Mouse (Mus musculus) E14TG2a.4 (cell line): ENCODE data around the gene Ddb2.

Source experiments
- H3K27me3 ChIP-seq: 2 replicates; pipeline ENCODE4 v1.6.1; 2014; ENCODE audit warnings: low read length, control low read depth; ENCODE audit not compliant: insufficient read depth
- H3K36me3 ChIP-seq: 2 replicates; pipeline ENCODE4 v1.6.1; 2014; ENCODE audit warnings: low read length, control low read depth; ENCODE audit not compliant: insufficient read depth
- H3K4me1 ChIP-seq: replicated peaks from 2 replicates; pipeline ENCODE4 v1.6.1; 2014; ENCODE audit warnings: low read depth, low read length, control low read depth
- H3K4me3 ChIP-seq: replicated peaks from 2 replicates; pipeline ENCODE4 v1.5.1; 2014; ENCODE audit warnings: mild to moderate bottlenecking, low read length
- H3K9me3 ChIP-seq: 2 replicates; pipeline ENCODE4 v1.6.1; 2014; ENCODE audit warnings: low read length, control low read depth
- CTCF ChIP-seq: conservative IDR thresholded peaks from 2 replicates; pipeline ENCODE4 v1.5.1; 2014; ENCODE audit warnings: low read length
- NANOG ChIP-seq: IDR thresholded peaks from 2 replicates; pipeline ENCODE4 v1.6.1; 2014; ENCODE audit warnings: borderline replicate concordance, low read length, mixed read lengths
- POU5F1 ChIP-seq: IDR thresholded peaks from 2 replicates; pipeline ENCODE4 v1.6.1; 2014; ENCODE audit warnings: low read length, borderline replicate concordance

Gene Ddb2

DNA sequence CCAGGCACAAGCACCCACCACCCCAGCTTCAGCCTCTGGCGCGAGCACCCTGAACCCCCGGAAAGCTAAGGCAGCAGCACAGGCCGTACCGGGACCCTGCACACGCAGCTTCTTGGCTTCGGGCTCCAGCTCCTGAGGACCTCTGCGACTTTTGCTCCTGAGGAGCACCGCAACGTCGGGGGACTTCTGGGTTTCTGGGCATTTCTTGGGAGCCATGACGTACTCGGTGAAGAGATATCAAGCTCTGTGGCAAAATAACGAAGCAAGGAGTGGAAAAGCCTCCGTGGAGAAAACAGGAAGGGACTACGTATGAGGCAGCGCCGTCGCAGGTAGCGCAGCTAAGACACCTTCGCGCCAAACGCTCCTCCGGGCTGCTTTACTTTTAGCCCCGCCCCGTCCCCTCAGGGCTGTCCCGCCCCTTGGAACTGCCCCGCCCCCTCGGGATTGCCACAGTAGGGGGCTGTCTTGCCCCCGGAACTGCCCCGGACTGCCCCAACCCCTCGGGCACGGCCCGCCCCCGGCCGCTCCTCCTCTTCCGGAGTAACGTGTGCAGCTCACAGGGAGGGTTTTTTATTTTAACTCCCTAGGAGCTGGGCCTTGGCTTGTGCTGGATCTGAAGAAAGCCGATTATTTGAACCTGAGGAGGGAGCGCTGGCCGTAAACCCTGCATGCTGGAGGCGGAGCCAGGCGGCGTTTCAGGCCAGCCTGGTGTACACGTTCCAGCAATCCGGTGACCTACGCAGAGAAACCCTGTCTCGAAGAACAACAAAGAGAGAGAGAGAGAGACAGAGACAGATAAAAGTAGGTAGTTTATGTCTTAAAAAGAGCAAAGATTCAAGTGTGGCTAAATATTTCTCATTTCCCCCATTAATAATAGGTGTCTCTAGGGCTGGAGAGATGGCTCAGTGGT, at the start of gene Ddb2:
TSS of gene Ddb2 (minus strand) at position 382 of the 910 bp plus-strand sequence.
- Histone ChIP-seq H3K36me3 (peaks cover 16% of the 10 kb centered on the region), H3K4me1 (peaks cover 8% of the 10 kb centered on the region), H3K27me3 (no peaks in the 10 kb centered on the region), H3K9me3 (no peaks in the 10 kb centered on the region), H3K4me3 (peak within 1 kb of the TSS; percentile 87)
- TF ChIP-seq NANOG (no peak), CTCF (no peak; the same call in 1 of the 2 replicates), POU5F1 (no peak)

DNA sequence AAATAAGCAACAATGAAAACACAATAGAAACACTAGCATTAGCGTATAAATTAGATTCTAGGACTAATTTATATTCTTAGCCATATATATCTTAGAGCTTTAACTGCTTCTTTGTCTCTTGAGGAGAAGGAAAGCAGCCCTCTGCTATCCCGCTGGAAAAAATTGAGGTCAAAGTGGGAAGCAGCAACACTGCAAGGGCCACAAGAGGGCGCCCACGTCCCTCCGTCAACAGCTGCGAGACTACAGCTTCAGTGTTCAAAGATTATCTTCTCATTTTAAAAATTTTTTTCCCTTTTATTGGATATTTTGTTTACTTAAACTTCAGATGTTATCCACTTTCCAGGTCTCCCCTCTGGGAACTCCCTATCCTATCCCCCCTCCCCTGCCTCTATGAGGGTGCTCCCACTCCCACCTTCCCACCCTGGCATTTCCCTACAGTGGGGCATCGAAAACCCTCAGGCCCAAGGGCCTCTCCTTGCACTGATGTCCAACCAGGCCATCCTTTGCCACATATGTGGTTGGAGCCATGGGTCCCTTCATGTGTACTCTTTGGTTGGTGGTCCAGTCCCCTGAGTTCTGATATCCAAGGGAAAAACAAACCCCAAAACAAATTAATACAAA, 49.2 kb upstream of the Ddb2 start:
- Histone ChIP-seq H3K4me1 (peaks cover 21% of the 10 kb centered on the region), H3K27me3 (no peaks in the 10 kb centered on the region), H3K36me3 (no peaks in the 10 kb centered on the region), H3K9me3 (no peaks in the 10 kb centered on the region), H3K4me3 (no peak overlapping the region)
- TF ChIP-seq POU5F1 (no peak), CTCF (peak; percentile 85)

DNA sequence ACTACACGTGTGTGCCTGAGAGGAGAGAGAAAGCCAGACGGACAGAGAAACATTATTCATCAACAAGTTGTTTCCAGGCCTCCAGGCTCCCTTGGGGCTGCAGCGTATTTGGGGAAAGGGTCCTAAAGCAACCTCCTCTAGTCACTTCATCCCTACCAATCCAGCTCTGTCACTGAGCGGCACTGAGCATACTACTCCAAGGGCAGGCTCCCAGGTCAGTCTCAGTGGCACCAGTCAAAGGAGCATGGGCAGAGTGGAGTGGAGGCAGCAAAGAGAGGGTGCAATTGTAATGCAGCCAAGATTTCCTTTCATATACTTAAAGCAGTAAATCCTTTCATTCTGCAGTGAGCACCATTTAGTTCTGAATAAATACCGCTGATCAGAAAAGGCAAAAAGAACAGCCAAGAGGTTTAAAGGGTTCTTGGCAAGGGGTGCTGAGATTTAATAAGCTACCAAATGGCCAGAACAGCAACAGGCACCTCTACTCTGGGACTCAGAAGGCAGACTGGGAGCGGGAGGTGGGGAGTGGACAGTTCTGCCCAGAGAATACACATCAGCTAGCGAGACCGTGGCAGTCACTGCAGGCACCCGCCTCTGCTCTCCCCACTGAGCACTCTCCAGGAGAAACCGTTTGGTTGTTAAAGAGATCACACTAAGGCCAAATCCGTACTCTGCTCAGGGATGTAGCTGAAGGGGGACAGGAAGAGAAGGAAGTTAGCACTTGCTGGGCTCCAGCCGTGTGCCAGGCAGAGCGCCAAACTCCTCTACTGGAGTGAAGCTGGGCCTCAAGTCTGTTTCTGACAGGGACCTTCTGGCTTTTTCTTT, 47.8 kb upstream of the Ddb2 start:
- H3K9me3 ChIP-seq = no peaks in the 10 kb centered on the region
- TF ChIP-seq POU5F1 (no peak), CTCF (no peak), NANOG (no peak)
- H3K36me3 ChIP-seq = no peaks in the 10 kb centered on the region
- H3K27me3 ChIP-seq = no peaks in the 10 kb centered on the region
- no peak overlapping the region for H3K4me3 ChIP-seq
- peaks cover 18% of the 10 kb centered on the region for H3K4me1 ChIP-seq

GRCm38 (mm10) chr2:91283972-91284371, 47.2 kb upstream of the Ddb2 start:
- no peak overlapping the region for H3K4me3 ChIP-seq

GRCm38 (mm10) chr2:91281366-91281765, 44.6 kb upstream of the Ddb2 start:
- Histone ChIP-seq H3K4me3 (no peak overlapping the region), H3K9me3 (no peaks in the 10 kb centered on the region), H3K27me3 (no peaks in the 10 kb centered on the region), H3K4me1 (peaks cover 25% of the 10 kb centered on the region), H3K36me3 (peaks cover 21% of the 10 kb centered on the region)
- TF ChIP-seq POU5F1 (no peak), CTCF (no peak), NANOG (no peak)

More at GRCm38 (mm10) chr2:91283972-91284371, 47.2 kb upstream of the Ddb2 start:
- H3K27me3 ChIP-seq = no peaks in the 10 kb centered on the region
- TF ChIP-seq NANOG (no peak), POU5F1 (no peak), CTCF (no peak)
- no peaks in the 10 kb centered on the region for H3K9me3 ChIP-seq
- peaks cover 24% of the 10 kb centered on the region for H3K4me1 ChIP-seq
- no peaks in the 10 kb centered on the region for H3K36me3 ChIP-seq

DNA sequence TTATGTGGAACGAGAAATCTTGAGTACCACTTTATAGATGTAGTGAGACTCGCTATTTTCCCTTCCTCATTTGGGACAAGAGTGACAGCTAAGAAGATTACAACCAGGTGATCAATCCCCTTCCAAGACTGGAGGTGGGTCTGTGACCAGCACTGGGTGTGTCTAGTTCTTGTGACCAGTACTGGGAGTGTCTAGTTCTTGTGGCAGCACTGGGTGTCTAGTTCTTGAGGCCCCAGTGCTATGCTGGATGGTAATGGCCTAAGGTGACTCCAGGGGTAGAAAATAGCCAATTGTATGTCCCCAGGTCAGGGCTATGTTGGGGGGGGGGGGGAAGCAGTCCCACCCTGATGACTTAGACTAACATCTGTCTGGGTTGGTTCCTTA, 42.6 kb upstream of the Ddb2 start:
- Histone ChIP-seq H3K27me3 (no peaks in the 10 kb centered on the region), H3K36me3 (peaks cover 41% of the 10 kb centered on the region), H3K4me3 (no peak overlapping the region), H3K4me1 (peaks cover 23% of the 10 kb centered on the region), H3K9me3 (no peaks in the 10 kb centered on the region)
- no peak for TF ChIP-seq POU5F1
- no peak for TF ChIP-seq NANOG
- TF ChIP-seq CTCF = no peak

DNA sequence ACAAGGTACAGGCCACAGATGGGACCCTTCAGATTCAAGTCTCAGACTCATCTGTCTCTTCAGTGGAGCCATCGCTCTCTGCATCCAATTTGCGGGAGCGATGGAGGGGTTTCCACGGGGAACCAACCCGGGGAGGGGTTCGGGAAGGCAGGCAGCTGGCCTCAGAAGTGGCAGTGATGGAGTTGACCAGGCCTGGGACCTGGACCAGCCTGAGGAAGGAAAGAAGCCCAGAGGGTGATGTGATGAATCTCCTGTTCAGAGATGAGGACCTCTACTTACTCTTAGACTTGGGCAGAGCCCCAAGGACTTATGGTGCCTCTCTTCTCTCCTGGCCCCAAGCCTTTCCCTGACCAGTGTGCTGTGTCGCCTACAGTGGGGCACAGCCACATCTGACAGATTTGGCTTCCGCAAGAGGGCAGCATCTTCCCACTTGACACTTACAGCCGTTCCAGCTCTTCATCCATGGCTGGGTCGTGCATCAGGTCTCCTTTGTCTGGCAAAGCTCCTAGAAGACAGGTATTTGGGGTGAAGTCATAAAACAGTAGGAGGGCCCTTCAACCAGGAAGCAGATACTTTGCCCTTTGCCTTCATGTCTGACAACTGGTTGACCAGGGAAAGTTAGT, 42.1 kb upstream of the Ddb2 start:
- Histone ChIP-seq H3K4me1 (peaks cover 23% of the 10 kb centered on the region), H3K4me3 (no peak overlapping the region), H3K36me3 (peaks cover 46% of the 10 kb centered on the region), H3K9me3 (no peaks in the 10 kb centered on the region), H3K27me3 (no peaks in the 10 kb centered on the region)
- no peak for TF ChIP-seq NANOG
- TF ChIP-seq CTCF = peak; percentile 27
